Mouse (Mus musculus) MN1 (cell line): ENCODE results near the gene Hsd17b11.

Experiments
- DNase-seq: peaks from one replicate; pipeline ENCODE4 v3.0.0-alpha.2; 2016; ENCODE audit warnings: low spot score

Hsd17b11 gene

GRCm38 (mm10) chr5:104021597-104022378, at the start of gene Hsd17b11:
Gene Hsd17b11, minus strand, starts transcription at chr5:104021919.
- peak; percentile 83 for DNase-seq

- no peak for DNase-seq
Observed at GRCm38 (mm10) chr5:104071048-104071447, 49.3 kb upstream of the Hsd17b11 start.

GRCm38 (mm10) chr5:104068751-104069150, 47.0 kb upstream of the Hsd17b11 start:
- no peak for DNase-seq

GRCm38 (mm10) chr5:104062773-104063551, 41.2 kb upstream of the Hsd17b11 start:
- DNase-seq: no peak

- no peak for DNase-seq
Observed at GRCm38 (mm10) chr5:104061936-104062772, 40.4 kb upstream of the Hsd17b11 start.

- no peak for DNase-seq
Observed at GRCm38 (mm10) chr5:104060429-104060828, 38.7 kb upstream of the Hsd17b11 start.

GRCm38 (mm10) chr5:104059628-104060027, 37.9 kb upstream of the Hsd17b11 start:
- DNase-seq: no peak

- DNase-seq: no peak
Observed at GRCm38 (mm10) chr5:104058021-104058420, 36.3 kb upstream of the Hsd17b11 start.

GRCm38 (mm10) chr5:104056295-104056694, 34.6 kb upstream of the Hsd17b11 start:
- no peak for DNase-seq

- no peak for DNase-seq
Observed at GRCm38 (mm10) chr5:104055816-104056215, 34.1 kb upstream of the Hsd17b11 start.

GRCm38 (mm10) chr5:104054938-104055337, 33.2 kb upstream of the Hsd17b11 start:
- DNase-seq: no peak

GRCm38 (mm10) chr5:104052956-104053355, 31.2 kb upstream of the Hsd17b11 start:
- no peak for DNase-seq

- no peak for DNase-seq
Observed at GRCm38 (mm10) chr5:104048139-104048538, 26.4 kb upstream of the Hsd17b11 start.

GRCm38 (mm10) chr5:104047200-104048105, 25.7 kb upstream of the Hsd17b11 start:
- DNase-seq: no peak

GRCm38 (mm10) chr5:104046256-104047199, 24.8 kb upstream of the Hsd17b11 start, which contains the start of gene Nudt9:
Gene Nudt9, plus strand, starts transcription at chr5:104046306.
- peak; percentile 97 for DNase-seq

- no peak for DNase-seq
Observed at GRCm38 (mm10) chr5:104043704-104044103, 22.0 kb upstream of the Hsd17b11 start.

GRCm38 (mm10) chr5:104042906-104043305, 21.2 kb upstream of the Hsd17b11 start:
- DNase-seq: no peak

- peak; percentile 45 for DNase-seq
Observed at GRCm38 (mm10) chr5:104039154-104039932, 17.6 kb upstream of the Hsd17b11 start.

GRCm38 (mm10) chr5:104036686-104037085, 15.0 kb upstream of the Hsd17b11 start:
- no peak for DNase-seq
